Mouse (Mus musculus) cerebellum, adult 9-11 months (tissue): ENCODE measurements around the gene Tfap2b.

Experiments used
- DNase-seq: peaks from one replicate; pipeline ENCODE4 v3.0.0; 2022

Gene Tfap2b

DNA sequence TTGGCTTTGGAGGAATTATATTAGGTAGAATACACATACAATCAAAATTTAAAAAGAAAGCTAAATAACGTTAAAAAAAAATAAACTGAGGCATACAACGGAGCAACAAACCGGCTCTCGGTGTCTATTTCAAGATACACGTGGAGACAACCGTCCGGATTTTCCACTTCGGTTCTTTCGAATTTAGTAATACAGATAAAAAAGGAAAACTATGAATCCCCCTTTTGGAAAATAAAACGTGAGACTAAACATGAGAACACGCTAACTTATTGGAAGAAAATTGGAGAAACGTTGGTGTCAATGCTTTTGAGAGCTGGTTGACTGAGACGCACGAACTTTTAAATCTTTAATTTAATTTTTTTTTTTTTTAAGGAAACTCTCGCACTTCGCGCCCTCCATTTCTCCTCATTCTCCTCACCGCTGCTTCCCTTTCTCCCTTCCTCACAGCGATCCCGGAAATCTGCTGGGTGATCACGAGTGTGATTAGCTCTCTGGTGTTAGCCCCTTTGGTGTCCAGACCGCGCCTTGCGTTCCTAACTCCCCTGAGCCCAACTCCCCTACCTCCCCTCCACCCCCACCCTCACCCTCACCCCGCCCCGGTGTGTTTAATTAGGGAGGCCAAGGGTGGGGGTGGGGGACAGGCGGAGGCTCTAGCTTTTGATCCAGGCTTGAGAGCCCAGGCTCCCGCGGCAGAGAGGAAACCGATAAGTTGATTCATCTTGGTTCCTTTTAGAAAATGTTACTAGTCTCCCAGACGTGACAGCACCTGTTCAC lies 25.9 kb downstream of the Tfap2b start:
- no peak for DNase-seq

- DNase-seq, result no peak
These were observed 27.3 kb downstream of the Tfap2b start for GRCm38 (mm10) chr1:19236051-19236450.

DNA sequence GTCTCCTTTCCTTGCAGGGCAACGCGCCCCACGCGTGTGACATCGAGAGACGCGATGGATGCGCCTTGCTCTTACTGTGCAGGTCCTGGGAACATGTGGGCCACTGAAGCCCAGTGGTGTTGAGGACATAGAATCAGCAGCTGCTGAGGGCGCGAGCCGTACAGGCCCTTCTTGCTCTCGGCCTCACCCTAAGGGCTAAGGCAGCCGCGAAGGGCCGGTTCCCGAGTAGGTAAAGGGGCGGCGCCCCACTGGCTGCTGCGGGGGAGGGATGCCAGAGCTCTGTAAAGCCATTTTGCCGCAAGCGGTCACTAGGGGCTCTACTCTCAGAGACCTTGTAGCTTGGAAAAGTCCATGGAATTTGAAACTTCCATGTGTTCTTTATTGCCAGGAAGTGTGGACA lies 27.9 kb downstream of the Tfap2b start:
- no peak for DNase-seq

GRCm38 (mm10) chr1:19237061-19237460 lies 28.3 kb downstream of the Tfap2b start:
- DNase-seq, result no peak

- DNase-seq, result no peak
These were observed 29.2 kb downstream of the Tfap2b start for GRCm38 (mm10) chr1:19237721-19238410.

DNA sequence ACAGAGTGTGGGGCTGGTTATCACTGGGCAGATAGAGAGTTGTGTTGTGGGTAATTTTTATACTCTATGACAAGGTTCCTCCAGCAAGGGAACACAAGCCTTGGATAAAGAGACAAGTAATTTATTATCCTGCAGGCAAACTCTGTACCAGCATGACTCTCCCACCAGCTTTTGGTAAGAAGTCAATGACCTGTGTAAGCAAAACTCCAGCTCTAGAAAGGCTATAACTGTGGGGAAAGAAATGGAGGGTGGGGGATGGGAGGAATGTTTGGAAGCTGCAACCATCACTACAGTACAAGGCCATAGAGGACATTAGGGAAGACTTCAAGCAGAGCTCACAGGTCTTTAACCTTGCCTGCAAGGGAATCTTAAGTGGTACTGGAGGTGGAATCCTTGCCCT lies 31.3 kb downstream of the Tfap2b start:
- no peak for DNase-seq

GRCm38 (mm10) chr1:19241316-19241715 lies 32.6 kb downstream of the Tfap2b start:
- no peak for DNase-seq

- DNase-seq, result no peak
These were observed 33.3 kb downstream of the Tfap2b start for GRCm38 (mm10) chr1:19242021-19242420.

DNA sequence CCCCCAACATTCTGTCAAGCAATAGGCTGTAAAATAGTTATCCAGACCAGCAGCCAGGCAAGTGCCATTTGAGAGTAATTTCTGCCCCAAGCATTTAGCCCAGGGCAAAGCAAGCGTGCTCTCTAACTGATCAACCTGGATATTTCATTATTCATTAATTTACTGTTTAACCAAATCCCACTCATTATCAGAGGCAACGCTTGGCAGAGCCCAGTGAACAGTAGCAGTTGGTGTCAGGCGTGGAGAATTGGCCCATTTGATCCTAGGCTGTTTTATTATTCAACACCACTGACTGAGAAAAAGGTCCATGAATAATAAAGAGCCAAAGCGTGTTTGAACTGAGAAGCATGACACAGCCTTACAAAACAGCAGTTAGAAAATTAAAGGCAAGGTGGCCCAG lies 36.3 kb downstream of the Tfap2b start:
- no peak for DNase-seq

DNA sequence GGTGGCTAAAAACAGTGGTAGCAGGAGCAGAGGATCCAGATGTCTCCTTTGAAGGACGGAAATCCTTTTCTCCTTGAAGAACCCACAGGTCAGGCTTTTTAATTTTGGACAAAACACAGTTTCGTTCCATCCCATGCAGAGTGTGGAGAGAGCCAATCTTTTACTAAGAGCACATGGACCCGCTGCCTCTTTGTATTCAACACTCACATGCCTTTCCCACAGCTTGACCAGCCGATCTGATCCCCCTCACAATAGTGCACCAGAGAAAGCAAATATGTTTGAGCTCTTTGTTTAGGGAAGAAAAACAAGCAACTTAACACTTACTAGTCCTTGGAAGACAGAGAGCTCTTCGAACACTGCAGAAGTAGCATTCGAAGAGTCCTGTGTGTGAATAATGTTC lies 42.6 kb downstream of the Tfap2b start:
- DNase-seq, result no peak

DNA sequence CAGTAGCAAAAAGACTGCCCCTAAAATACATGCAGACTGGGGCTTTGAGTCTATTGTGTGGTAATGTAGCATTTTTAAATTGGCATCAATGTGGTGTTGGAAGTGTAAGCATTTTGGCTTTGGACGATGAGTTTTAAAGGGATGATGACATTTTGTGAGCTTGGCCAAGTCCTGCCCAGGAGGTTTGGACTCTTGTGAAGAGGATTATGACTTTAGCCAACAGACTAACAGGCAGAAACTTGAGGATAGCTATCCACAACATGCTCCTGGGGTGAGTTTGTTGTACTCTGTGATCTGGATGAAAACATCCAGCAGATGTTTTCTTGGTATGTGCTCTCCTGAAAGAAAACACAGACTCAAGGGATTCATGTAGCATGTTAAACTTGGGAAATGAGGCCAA lies 60.9 kb downstream of the Tfap2b start:
- no peak for DNase-seq
